Mouse (Mus musculus): ENCODE results near the gene Abcc9. TPM values are rescaled to one million over a fixed set of nuclear protein-coding genes. Genes with fewer than 3 reads are reported as not detected.
"Not testable (repeated sequence)": the region's sequence is repeated elsewhere in the genome, so short reads cannot be mapped to it uniquely, and the experiment has no call there.

Gene Abcc9
- total RNA-seq, 2 experiments from 2014 or later, result 126 to 127 TPM

DNA sequence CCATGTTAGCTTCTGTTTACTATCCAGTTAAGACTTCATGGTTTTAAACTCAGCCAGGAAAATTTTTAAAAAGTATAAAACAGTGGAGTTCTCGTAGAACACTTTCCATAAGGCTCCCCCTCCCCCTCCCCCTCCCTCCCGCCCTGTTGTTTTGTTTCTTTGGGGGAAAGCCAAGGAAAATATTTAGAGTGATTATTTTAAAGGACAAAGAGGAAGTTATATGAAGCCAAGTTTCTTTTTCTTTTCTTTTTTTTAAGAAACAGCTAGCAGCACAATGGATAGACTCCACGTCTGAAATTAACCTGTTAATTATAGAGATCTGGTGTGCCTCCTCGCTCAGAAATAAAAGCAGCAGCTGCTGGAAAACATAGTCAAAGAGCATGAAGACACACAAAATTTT is 9.0 kb upstream of the Abcc9 start:
- intact Hi-C loops (cut with DNase I; ENCODE audit: low total_unique reads), result no loop called here
- DNase-seq, result no peak

DNA sequence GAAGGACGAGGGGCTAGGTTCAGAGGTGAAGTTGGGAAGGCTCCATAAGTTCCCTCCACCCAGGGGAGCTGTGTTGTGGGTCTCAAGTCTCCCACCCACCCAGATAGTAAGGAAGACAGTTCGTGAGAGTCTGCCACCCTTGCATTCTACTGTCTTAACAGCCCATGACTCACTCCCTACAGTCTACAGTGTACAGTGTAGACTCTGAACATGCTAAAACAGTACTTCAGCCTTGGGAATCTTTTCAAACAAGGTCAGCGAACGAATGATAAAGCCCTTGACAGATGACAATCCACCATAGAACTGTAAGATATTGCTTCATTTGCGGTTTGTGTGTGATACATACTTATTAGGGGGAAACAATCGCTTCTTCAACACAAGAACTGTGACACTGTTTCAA is 8.6 kb upstream of the Abcc9 start:
- intact Hi-C loops (cut with DNase I; ENCODE audit: low total_unique reads), result no loop called here
- no peak for DNase-seq

DNA sequence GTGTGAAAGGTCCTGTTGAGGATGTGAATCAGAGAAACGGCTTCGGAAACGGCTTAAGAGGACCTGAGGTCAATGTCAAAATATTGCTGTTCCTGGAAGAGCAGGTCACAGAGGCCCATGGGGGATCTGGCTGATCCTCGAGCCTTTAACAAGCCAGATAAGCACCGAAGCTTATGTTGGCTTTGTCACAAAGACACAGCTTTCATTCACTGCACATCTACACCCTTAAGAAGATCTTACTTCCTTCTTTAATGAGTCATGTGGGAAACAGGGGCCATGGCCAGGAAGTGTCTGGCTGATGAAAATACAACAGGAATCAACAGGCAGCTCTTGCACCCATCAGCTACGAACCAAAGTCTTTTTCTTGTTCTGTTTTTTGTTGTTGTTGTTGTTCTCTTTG is 6.3 kb upstream of the Abcc9 start:
- no peak for DNase-seq
- intact Hi-C loops (cut with DNase I; ENCODE audit: low total_unique reads), result no loop called here

DNA sequence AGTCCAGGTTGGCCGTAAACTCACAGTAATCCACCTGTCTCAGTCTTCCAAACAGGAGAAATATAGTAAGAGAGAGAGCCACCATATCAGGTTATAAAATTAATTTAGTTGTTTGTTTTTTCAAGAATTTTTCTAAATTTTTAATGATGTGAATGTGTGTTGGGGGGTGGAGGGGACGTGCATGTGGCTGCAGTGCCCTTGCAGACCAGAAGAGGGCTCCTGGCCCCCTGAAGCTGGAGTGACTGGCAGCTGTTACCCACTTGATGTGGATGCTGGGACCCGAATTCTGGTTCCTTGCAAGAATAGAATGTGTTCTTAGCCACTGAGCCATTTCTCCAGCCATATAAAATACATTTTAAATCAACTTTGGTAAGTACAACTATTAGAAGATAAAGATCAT is 4.6 kb upstream of the Abcc9 start:
- intact Hi-C loops (cut with DNase I; ENCODE audit: low total_unique reads), result no loop called here
- no peak for DNase-seq

DNA sequence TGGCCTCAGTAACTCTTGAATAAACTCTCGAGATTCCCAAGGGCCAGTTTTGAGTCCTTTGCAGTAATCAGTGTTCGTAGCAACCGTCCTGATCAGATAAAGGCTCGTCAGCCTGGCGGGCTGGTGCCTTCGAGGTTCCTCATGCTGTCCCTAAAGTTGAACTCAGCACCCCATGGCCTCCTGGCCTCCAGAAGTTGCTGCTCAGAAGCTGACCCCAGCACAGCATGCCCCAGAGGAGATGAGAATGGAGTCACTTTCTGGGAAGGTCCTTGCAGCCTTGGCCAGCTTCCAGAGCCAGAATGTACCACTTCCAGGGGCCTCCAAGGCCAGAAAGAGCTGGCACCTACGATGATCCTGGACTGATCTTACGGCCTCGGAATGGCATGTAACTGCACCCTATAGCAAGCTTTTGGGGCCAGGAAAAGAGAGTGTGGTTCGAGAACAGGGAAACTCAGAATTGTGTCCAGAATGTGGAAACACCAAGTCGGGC is 1.4 kb upstream of the Abcc9 start:
- no peak for DNase-seq

DNA sequence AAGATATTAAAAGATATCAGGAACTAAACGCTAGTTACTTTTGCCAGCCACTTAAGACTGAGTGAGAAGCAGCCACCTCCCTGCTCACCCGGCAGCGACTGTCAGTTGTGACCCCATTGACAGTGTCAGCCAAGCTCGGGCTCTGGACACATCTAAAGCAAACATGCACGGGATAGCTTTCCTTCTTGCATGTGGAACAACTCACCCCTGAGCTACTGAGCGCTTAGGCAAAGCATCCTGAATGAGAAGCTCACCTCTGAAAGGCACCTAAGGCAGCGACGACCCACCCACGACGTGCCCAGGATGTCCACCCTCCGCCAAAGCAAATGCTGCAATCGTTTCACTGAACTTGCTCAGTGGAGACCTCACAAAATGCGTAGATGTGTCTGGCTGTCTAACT is 954 bp downstream of the Abcc9 start:
- no peak for DNase-seq
- intact Hi-C loops (cut with DNase I; ENCODE audit: low total_unique reads), result no loop called here

More for the DNA sequence above, 1.4 kb upstream of the Abcc9 start:
- intact Hi-C loops (cut with DNase I; ENCODE audit: low total_unique reads), result no loop called here

DNA sequence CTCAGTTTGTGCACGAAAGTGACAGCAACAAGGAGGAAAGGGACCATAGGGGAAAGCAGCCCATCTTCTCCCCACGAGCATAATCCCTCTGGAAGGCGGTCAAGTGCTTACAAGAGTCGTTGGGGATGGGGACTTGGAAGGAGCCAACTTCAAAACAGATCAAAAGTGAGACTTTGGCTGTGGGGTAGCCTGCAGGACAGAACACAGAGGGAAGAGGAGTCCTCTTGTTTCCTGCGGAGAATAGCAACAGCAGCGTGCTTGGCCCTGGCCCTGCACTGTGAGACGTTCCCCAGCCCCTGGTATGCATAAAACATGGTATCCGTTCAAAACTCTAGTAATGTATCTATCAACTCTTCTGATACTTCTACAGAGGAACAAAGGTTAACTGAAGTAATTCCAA is 1.4 kb downstream of the Abcc9 start:
- intact Hi-C loops (cut with DNase I; ENCODE audit: low total_unique reads), result no loop called here
- no peak for DNase-seq

DNA sequence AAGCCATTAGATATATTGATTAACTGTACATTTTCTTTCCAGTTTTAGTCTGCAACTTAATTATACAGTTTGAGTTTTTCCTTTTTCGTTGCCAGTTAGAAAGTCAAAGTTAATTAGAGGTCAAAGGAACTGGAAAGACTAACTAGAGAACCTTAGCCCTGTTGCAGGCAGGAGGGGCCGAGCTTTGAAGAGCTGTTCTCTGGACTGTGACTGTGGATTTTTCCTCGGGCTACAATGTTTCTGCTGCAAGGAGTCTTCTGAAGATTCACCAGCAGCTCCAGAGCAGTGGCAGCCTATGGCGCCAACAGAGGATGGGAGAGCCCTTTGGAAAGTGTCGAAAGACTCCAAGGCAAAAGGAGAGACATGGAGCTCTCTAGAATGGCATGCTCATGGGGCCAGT is 10.0 kb downstream of the Abcc9 start:
- no peak for DNase-seq
- intact Hi-C loops (cut with DNase I; ENCODE audit: low total_unique reads), result no loop called here

DNA sequence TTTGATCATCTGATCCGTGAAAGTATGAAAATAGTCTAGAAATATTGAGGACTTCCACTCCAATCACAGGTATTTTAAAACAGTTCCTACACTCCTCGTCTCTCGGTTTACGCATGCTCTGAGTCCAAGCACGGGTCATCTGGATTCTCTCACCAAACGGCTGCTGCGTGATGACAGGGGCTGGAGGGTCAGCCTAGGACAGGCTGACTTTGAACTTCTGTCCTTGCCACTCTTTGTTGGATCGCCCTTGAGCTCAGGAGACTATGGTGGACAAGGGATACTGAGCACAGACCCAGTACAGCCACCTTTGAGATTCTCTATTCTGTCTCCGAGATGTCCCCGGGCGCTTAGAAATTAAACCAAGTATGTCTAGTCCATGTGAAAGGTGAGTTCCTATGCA is 12.4 kb downstream of the Abcc9 start:
- intact Hi-C loops (cut with DNase I; ENCODE audit: low total_unique reads), result no loop called here
- no peak for DNase-seq

DNA sequence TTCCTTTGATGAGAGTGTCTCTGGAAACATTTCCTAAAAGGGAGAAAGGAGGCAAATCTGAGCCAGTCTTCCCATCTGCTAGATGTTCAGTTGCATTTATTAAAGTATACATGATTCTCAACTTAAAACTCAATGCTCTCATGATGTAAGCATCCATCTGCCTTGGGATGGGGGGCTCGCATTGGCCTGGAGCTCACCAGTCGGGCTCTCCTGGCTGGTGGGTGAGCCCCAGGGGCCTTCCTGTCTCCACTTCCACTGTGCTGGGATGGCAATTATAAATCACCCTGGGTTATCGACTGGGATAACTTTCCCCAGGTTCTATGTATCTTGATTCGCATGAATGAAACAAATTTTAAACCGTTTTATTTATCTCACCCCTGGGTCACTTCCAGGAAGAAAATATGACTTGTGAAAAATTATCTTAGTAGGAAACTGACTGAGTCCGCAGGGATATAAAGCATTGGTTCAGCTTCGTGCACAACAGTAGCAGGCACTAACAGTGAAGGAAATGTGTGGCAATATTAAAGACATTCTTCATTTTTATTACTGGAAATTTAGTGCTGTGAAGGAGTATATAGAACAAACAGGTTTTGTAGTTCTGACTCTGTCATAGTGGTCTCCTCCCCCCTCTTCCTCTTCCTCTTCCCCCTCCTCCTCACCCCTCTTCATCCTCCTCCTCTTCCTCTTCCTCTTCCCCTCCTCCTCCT is 19.0 kb downstream of the Abcc9 start:
- intact Hi-C loops (cut with DNase I; ENCODE audit: low total_unique reads), result no loop called here
- no peak for DNase-seq

DNA sequence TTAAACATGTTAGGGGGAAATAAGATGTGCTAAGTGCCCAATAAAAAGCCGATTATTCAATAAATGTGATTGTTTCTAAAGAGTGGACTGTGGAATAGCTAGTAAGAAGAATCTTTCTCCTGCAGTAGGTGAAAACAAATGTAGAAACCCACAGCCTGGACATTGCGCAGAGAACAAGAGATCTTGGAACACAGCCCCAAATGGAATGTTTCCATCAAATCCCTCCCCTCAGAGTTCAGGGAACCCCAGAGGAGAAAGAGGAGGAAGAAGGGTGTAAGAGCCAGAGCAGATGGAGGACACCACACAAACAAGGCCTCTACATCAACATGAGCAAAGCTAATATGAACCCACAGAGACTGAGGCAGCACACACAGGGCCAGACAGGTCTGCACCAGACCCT is 32.1 kb downstream of the Abcc9 start:
- intact Hi-C loops (cut with DNase I; ENCODE audit: low total_unique reads), result no loop called here
- no peak for DNase-seq

DNA sequence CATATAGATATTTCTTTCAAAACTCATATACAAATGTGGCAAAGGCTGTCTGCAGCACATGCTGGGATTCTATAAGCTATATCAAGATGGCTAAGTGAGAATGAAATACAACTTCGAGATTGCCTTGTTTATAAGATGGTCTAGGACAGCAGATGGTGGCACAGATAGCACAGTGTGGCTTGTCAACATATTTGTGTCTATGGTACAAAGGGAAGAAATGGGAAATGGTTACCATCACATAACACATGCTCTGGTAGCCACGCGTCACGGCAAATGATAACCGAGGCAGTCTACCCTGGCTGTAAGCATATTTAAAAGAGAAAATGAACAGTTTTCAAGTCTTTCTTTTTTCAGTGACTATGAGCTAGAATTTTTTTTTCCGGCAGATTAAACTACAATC is 32.8 kb downstream of the Abcc9 start:
- DNase-seq, result no peak
- intact Hi-C loops (cut with DNase I; ENCODE audit: low total_unique reads), result no loop called here

DNA sequence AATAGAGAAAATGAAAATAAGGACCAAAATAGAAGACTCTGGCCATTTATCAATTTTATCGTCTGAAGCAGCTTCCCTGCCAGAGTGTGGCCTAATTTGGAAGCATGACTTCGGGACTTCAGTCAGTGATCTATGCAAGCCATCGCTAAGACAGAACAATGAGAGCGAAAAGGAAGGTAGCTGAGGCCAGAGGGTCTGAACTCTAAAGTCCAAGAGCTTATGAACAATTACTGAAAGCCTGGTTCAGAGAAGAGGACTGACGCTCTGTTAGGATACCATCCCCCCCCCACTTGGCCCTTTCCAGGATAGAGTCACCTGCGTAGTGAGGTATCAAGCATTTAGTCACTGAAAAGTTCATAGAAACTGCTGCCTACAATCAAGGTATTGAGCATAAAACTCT is 33.3 kb downstream of the Abcc9 start:
- no peak for DNase-seq
- intact Hi-C loops (cut with DNase I; ENCODE audit: low total_unique reads), result no loop called here

DNA sequence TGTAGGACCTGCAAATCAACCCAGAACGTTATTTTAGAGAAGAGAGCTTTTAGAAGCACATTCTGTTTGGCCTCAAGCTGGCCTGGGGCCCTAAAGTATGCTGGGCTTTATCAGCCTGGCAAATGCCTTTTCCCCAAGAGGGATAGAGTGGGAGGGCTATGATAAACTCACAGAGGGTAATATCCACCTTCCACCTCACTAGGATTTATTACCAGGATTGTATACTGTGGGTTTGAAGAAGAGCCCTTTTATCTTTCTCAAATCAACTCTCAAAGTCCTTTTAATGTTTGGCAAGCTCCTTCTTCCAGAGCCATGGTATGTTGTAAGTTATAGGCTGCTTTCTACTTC is 33.7 kb downstream of the Abcc9 start:
- intact Hi-C loops (cut with DNase I; ENCODE audit: low total_unique reads), result no loop called here
- DNase-seq, result no peak

DNA sequence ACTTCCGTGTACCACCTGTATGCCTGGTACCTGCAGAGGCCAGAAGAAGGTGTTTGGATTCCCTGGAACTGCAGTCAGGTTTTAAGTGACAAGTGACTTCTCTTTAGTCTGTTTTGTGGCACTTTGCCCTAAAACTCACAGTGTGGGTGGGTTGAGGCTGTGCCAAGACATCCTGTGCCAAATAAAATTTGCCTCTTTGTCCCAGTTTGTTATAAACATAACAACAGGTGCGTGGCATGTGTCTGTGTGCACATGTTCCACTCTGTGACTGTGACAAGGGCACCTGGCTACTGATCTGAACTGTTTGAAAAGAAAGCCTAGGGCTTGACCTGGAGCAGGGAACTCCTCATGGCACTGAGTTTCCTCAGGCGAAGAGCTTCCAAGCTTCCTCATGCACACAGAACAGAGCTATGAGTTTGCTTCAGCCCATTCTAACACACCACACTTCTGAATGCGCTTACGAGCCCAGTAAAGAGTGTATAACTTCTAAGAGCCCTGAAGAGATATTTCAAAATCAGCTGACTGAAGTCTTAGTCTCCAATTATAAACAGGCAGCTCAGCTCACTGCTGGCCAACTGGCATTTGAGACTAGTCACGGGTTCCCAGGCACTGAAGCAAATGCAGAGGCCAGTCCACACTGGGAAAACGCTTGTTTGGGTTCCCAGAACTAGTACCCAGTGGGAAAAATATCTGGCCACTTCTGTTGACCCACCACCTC is 34.3 kb downstream of the Abcc9 start:
- intact Hi-C loops (cut with DNase I; ENCODE audit: low total_unique reads), result no loop called here
- peak; percentile 68 for DNase-seq

DNA sequence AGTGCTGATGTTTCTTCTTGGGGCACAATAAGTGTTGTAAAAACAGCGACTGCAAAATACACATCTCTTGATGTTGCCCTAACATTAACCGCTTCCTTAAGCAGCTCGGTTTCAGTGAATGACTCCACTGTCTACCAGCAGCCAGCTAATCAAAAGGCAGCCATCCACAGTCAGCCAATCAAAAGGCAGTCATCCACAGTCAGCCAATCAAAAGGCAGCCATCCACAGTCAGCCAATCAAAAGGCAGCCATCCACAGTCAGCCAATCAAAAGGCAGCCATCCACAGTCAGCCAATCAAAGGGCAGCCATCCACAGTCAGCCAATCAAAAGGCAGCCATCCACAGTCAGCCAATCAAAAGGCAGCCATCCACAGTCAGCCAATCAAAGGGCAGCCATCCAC is 40.1 kb downstream of the Abcc9 start:
- intact Hi-C loops (cut with DNase I; ENCODE audit: low total_unique reads), result not testable (repeated sequence)

DNA sequence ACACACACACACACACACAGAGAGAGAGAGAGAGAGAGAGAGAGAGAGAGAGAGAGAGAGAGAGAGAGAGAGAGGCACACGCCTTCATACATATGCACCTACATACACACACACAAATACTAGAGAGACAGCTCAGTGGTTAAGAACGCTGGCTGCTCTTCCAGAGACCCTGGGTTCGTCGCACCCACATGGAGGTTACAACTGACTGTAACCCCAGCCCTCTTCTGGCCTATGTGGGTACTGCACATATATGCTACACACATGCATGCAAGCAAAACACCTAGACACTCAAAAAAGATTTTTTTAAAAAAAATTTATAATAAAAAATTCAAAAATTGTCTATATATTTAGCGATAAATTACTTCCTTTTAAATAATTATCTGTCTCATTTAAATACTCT is 43.1 kb downstream of the Abcc9 start:
- DNase-seq, result no peak
- intact Hi-C loops (cut with DNase I; ENCODE audit: low total_unique reads), result no loop called here

More for the DNA sequence above, 40.1 kb downstream of the Abcc9 start:
- not testable (repeated sequence) for DNase-seq

DNA sequence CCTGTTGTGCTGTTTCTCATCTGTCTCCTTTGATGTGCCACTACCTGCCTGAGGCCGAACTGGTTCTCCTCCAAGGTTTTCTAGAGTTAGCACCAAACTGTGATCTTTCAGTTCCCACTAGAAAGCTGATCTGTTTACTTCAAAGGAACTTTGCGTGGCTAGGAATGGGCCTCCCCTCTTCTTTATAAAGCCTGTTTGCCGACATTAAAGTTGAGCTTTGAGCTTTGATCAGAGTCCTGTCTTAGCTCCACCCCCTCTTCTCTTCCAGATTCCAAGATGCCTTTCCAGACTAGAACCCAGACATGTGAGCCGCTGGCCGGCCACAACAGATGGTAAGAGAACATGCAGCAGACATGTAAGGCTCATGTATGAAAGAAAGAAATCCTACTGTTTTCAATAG is 47.6 kb downstream of the Abcc9 start:
- DNase-seq, result no peak
- intact Hi-C loops (cut with DNase I; ENCODE audit: low total_unique reads), result no loop called here

DNA sequence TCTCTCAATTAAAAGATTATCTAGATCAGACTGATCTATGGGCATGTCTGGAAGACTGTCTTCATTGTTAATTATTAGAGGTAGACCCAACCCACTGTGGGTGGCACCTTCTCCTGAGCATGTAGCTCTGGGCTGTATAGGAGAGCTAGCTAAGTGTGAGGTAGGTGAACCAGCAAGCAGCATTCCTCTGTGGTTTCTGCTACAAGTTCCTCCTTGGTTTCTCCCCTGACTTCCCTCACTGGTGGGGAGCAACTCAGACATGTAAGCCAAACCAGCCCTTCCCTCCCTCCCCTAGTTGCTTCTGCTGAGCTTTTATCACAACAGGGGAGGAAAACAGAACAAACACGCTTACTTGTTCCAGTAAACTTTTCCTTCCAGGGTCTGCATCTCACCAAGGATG is 49.9 kb downstream of the Abcc9 start:
- no peak for DNase-seq
- intact Hi-C loops (cut with DNase I; ENCODE audit: low total_unique reads), result no loop called here

DNA sequence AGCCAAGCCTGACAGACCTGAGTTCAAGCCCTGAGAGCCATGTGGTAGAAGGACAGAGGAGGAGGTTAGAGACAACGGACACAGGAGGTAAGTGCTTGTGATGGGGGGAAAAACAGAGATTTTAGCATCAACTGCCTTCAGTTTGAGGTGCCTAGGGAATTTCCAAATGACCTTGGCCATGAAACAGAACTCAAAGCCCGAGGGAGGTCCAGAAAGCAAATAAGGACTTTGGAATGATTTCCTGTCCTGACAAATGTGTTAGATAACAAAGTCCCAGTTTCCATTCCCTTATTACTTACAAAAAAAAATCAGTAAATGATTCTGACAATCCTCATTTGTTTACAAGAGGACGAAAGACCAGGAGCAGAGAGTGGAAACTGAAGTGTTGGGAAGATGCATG is 52.8 kb downstream of the Abcc9 start:
- intact Hi-C loops (cut with DNase I; ENCODE audit: low total_unique reads), result no loop called here
- DNase-seq, result no peak

DNA sequence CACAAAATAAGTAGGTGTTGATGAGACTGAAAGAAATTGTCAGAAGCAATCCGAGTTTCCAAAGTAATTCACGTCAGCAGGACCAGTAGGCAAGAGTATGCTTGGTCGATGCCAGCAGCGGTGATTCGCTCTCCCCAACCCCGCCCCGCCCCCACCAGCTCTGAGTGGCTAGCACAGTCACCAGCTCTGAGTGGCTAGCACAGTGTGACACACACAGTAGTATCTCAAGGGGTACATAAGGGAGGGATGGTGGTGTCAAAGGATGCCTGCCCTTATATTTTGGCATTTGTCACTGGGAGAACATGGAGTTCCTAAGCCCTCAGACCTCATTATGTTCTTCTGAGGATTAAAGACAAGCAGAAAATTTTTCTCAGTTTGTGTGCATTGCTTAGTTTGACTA is 56.6 kb downstream of the Abcc9 start:
- no peak for DNase-seq
- intact Hi-C loops (cut with DNase I; ENCODE audit: low total_unique reads), result no loop called here
